Mouse (Mus musculus): ENCODE measurements around the gene Psmb9.

DNA sequence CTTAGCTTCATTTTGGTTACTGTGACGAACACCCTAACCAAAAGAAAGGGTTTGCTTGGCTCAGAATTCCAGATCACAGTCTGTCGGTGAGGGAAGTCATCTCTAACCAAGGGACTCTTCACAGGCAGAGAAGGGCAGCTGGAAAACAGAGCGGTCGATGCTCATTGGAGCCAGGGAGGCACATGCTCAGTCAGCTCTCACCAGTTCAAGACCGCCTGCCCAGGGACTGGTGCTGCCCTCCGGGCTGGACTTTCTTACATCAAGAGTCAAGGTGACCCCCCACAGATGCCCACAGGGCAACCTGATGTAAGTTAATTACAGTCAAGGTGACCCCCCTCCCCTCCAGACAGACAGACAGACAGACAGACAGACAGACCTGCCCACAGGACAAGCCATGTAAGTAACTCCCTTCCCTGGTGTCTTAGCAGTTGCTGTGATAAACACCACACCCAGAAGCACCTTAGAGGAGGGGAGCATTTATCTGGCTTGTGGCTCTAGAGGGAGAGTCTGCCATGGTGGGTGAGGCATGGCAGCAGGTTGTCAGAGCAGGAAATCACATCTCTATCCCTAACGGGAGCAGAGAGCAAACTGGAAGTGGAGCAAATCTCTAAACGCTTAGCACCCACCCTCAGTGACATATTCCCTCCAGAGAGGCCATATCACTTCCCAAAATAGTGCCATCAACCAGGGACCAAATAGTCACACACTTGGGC is 29.8 kb upstream of the Psmb9 start:
- TF ChIP-seq CTCF (IDR thresholded peaks at IDR 0.05) (no peak), POLR2A (IDR thresholded peaks at IDR 0.05; ENCODE audit: insufficient read depth, low read depth, low read length) (no peak), EP300 (IDR thresholded peaks at IDR 0.05; ENCODE audit: insufficient read depth, low read depth, low read length) (no peak)
